Mouse (Mus musculus): ENCODE data around the gene Piwil4.

GRCm38 (mm10) chr9:14726629-14727028, 13.9 kb downstream of the Piwil4 start:
- TF ChIP-seq CTCF (IDR thresholded peaks at IDR 0.05; ENCODE audit: extremely low read depth, insufficient read depth, low read length) (no peak), POLR2A (IDR thresholded peaks at IDR 0.05; ENCODE audit: extremely low read depth, insufficient read depth, low read length) (no peak)

All from cortical plate, adult 2 months (tissue).